Mouse (Mus musculus) v-Abl transformed pro-B cells (cell line): Measurements from ENCODE around the gene Fbxo36.

Source experiments
- in situ Hi-C, 2 experiments: fragments of 400-800 bp; cut with MboI; formaldehyde crosslinking; loops; one replicate each; pipeline ENCODE4 v1.15.1; 2025; ENCODE audit not compliant: unreplicated experiment in 2 of 2

The Fbxo36 gene

DNA sequence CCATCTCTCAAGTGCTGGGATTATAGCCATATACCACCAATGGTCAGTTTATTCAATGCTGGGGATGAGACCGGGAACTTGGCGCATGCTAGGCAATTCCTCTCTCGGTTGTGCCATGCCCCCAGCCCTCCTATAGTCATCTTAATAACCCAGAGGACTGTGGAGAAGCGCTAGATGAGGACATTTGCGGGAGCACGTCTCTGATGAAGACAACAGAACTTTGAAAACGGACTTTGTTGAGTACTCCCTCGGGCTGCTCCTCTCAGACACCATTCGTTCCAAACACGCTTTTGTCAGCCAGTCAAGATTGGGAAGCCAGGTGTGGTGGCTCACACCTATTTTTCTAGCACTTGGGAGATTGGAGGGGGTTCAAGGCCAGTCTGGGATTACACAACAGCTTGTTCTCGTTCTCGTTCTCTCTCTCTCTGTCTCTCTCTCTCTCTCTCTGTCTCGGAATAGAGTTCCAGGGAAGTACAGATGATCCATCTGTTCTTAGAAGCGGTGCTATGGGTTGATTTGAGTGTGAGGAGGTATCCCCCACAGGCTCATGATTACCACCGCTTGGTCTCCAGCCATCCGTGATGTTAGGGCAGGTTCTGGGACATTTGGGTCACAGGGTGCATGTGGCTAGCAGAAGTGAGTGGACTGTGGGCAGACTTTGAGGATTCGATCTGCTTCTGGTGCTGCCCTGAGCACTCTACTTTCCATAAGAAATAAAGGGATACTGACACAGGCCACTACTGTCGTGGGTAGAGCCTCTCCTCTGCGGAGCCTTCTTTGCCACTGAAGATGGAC, 97.3 kb downstream of the Fbxo36 start:
- in situ Hi-C loops = no loop called here

DNA sequence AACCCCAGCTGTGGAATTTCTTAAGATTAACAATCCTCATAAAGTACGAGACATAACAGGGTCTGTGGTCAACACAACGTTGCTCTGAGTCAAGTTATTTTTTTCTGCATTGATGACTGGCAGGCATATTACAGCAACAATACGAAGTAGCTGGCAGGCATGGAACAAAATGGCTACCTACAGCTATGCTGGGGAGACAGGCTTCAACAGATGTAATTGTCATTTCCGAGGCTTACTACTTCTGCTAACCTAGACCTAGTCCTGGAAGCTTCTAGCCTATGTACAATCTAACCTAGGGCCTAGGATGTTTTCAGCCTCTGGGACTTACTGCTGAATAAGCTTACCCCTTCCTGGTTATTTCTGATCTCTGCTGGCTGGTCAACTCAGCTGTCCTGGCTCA, 99.8 kb downstream of the Fbxo36 start:
- in situ Hi-C loops = no loop called here

DNA sequence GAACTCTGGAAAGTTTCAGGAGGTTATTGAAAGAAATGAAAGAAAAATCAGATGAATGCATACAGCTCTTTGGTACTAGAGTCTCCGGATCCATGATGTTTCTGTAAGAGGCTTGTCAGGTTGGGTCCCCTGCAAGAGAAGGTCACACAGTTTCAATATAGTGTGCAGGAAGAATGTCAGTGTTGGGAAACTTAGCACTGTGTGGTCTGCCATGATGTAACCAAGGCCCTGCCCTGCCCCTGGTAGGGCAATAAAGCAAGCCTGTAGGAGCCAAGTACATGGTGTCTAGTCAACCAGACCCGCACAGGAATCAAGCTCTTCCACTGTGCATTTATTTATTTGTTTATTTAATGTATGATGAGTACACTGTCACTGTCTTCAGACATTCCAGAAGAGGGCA, 100.7 kb downstream of the Fbxo36 start:
- in situ Hi-C loops = no loop called here

DNA sequence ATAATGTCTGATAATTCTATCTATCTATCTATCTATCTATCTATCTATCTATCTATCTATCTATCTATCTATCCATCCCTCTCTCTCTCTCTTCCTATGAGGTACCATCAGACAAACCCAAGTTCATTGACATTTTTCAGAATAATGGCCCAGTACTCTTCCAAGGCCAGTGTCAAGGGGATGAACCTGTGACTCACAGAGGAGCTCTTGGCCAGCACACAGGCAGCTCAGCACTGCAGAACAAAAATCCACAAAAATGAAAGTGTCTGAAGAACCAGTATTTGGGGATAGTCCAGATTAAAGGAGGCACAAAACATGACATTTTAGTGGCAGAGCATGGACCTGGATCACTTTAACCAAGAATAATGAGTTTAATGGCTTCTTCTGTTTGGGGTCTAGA, 103.0 kb downstream of the Fbxo36 start:
- in situ Hi-C loops = no loop called here

DNA sequence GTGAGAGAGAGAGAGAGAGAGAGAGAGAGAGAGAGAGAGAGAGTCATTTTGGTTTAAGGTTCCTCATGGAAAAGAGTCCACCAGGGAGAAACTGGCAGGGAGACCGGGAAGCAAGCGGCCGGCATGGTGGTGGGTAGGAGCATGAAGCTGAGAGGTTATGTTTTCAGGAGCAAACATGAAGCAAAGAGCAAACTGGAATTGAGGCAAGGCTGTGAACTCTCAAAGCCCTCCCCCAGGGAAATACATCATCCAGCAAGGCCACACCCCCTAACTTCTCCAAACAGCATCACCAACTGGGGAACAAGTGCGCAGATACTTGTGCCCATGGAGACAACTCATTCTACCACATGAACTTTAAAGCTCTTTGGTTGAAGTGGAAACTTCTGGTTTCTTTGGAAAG, 103.9 kb downstream of the Fbxo36 start:
- in situ Hi-C loops = no loop called here

DNA sequence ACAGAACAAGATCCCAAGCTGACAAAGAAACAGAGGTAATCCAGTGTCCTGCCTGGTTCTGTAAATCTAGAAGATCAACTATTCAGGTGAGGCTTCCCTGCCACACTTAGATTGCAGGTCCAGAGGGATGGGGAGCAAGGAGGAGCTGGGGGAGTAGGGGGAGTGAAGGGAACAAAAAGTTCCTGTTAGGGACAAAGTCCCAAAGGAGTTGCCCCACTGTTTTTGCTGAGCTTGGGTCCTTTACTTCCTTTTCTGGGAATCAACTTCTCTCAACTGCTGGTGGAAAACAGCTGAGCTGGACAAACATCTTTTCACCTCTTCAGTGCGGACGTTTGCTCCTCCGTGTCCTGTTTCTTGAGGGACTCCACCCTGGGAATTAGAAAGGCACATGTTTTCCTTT, 106.3 kb downstream of the Fbxo36 start:
- in situ Hi-C loops = no loop called here

DNA sequence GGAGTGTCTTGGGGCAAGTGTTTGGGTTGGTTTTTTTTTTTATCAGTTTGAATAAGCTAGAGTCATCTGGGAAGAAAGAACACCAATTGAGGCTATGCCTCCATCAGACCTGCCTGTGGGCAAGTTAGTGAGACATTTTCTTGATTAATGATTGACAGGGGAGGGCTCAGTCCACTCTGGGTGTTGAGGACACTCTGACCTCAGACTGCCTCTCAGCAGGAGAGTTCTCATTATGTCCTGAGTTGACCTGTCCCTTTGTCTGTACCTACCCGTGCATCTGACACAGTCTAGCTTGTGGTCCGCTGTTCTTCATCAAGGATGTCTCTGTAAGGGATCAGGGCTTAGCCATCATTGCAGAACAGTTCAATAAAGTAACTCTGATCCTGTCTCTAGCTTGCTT, 107.7 kb downstream of the Fbxo36 start:
- in situ Hi-C loops = no loop called here
